Mouse (Mus musculus) adrenal gland, adult 10 weeks (tissue): ENCODE data around the gene Dpysl5. TPM values are rescaled to one million over a fixed set of nuclear protein-coding genes. Genes with fewer than 3 reads are reported as not detected.

Experiments
- polyA plus RNA-seq: library from polyadenylated mRNA; stranded (reverse); fragments of 350-450 nt; fragmentation: Illumina TruSeq; extraction: RNeasy Lipid Tissue Mini Kit (QIAGEN cat#74804); gene quantifications from one replicate; pipeline ENCODE4 v1.2.3, GENCODE M21; 2014; ENCODE audit warnings: low read depth, low replicate concordance

The Dpysl5 gene
- not detected for polyA plus RNA-seq

DNA sequence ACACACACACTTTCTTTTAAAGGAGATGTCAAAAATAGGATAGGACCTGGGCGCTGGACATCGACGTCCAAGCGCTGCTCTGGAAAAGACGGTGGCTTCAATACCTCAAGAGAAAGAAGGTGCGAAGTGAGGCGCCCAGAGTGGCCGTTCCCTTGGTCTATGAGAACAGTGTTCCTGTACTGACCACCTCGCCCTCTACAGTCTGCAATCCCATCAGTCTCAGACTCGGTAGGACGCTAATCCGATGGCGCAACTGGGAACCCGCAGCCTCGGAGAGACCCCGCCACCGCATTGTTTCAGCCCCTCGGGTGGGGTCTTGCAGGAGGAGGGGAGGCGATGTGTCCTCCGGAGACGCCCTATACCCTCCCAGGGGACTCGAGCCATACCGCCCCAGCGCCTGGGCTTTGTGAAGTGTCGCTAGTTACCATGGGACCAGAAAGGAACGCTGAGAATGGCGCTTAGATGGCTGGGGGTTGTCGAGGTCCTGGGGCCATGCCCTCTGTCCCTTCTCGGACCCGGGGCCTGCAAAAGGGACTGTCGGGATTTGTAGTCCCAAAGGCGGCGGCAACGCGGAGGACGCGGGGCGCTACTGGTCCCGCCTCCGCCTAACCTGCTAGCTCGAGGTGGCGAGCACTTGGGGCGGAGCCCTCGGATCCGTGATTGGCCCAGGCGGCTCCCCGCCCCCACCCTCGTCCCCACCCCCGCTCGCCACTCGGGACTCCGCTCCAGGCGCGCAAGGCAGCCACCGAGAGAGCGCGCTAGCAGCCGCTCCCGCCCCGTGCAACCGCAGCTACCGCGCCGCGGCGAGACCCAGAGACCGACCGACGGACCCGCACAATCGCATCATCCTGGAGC is at the start of gene Dpysl5:
TSS of gene Dpysl5 (plus strand) at position 418 of the 855 bp plus-strand sequence.

GRCm38 (mm10) chr5:30666391-30667195 is 44.8 kb upstream of the Dpysl5 start, which contains the start of gene Cenpa:
Gene Cenpa, plus strand, starts transcription at chr5:30666777.

GRCm38 (mm10) chr5:30814424-30815119 is 103.2 kb downstream of the Dpysl5 start, which contains the start of gene Mapre3:
Gene Mapre3, plus strand, starts transcription at chr5:30814641.

Other genes with a start within 250 kb of the Dpysl5 start
- gene Otof, start 249.6 kb upstream of the Dpysl5 start, polyA plus RNA-seq = not detected
- not detected for gene 1700001C02Rik, start 245.5 kb upstream of the Dpysl5 start, polyA plus RNA-seq
- gene Cib4, start 165.7 kb upstream of the Dpysl5 start, polyA plus RNA-seq = not detected
- gene Kcnk3, start 123.4 kb upstream of the Dpysl5 start, polyA plus RNA-seq = 216 TPM
- 15.9 TPM for gene Slc35f6, start 63.6 kb upstream of the Dpysl5 start, polyA plus RNA-seq
- 5.1 TPM for gene Cenpa, start 44.8 kb upstream of the Dpysl5 start, polyA plus RNA-seq
- gene Mapre3, start 103.1 kb downstream of the Dpysl5 start, polyA plus RNA-seq = 37.1 TPM
- 15.0 TPM for gene Tmem214, start 156.4 kb downstream of the Dpysl5 start, polyA plus RNA-seq
- gene Agbl5, start 177.1 kb downstream of the Dpysl5 start, polyA plus RNA-seq = 2.1 TPM
- 273 TPM for gene Ost4, start 196.2 kb downstream of the Dpysl5 start, polyA plus RNA-seq
- not detected for gene Emilin1, start 201.8 kb downstream of the Dpysl5 start, polyA plus RNA-seq
- not detected for gene Khk, start 209.9 kb downstream of the Dpysl5 start, polyA plus RNA-seq
- gene Cgref1, start 234.0 kb downstream of the Dpysl5 start, polyA plus RNA-seq = not detected
- gene Preb, start 248.8 kb downstream of the Dpysl5 start, polyA plus RNA-seq = 19.2 TPM